13 mouse cellular contexts compared by ENCODE assay signal in the genomic region with DNA sequence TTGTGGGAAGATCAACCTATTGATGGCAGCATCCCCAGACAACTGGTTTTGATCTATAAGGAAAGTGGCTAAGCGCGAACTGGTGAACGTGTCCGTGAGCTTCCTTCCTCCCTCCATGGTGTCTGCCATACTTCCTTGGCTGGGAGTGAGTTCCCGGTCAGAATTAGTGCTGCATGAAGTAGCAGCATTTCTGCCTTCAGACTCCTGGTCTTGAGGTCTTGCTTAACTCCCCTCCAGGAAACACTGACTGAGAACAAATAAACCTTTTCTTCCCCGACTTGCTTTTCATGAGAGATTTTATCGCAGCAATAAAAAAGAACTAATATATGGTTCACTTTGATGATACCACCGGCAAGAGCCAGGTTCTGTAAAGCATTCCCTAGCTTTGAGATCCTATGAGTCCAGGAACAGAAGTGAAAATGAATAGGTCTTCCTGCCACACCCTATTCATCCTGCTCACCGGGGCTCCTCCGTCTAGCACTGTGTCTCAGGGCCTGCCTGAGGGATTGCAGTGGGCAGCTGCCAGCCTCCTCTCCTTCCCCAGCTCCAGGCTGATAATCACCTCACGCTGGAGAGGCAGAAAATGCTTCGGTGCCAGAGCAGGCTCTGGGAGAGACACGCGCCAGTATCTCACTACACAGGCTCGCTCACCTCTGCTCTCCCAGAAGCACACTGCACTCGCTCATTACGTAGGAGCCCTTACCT. TPM values are rescaled to one million over a fixed set of nuclear protein-coding genes. Genes with fewer than 3 reads are reported as not detected.
DNase-seq lines count a peak whose midpoint lies in the region; ATAC-seq and TF ChIP-seq lines count a peak whose summit lies in the region.
"Had no signal": no experiment of that assay in that cellular context is flagged by ENCODE, and none has a peak within 500 bp of the region (broad histone marks: within the 10 kb centered on the region; RNA-seq: fewer than 3 reads in every experiment).

No protein-coding gene starts in this region.

- H3K4me3 ChIP-seq in left cerebral cortex, adult 2 months, result no peak overlapping the region
- H3K4me3 ChIP-seq in midbrain, embryonic 15.5 days, result no peak overlapping the region
- H3K4me3 ChIP-seq: limb, embryonic 15.5 days; myocyte had no signal

- peak; percentile 65 for ATAC-seq in midbrain, embryonic 15.5 days (replicated peaks)
- ATAC-seq in granulocyte monocyte progenitor cell, adult 5-6 weeks (replicated peaks; ENCODE audit: poor library complexity, severe bottlenecking), result no peak
- ATAC-seq: lung, postnatal 0 days had no signal

- H3K4me2 ChIP-seq in midbrain, embryonic 15.5 days, result no peak overlapping the region
- H3K4me2 ChIP-seq: limb, embryonic 15.5 days had no signal

- no peaks in the 10 kb centered on the region for H3K27me3 ChIP-seq in midbrain, embryonic 15.5 days (replicated peaks)
- H3K27me3 ChIP-seq: limb, embryonic 15.5 days had no signal

- H3K27ac ChIP-seq in left cerebral cortex, adult 2 months, result 0 out of 2 replicates have a peak overlapping the region, but pooled peaks have one; percentile 28
- H3K27ac ChIP-seq in midbrain, embryonic 15.5 days, result 0 out of 2 replicates have a peak overlapping the region, but pooled peaks have one; percentile 47
- H3K27ac ChIP-seq: limb, embryonic 15.5 days had no signal

- intact Hi-C loops in left cerebral cortex, adult 2 months (cut with DNase I), result loop anchor here (5.0 kb wide), 1 partner anchor 190 kb away; no protein-coding TSS in a partner anchor
- intact Hi-C loops in left cerebral cortex, postnatal 25 days (cut with DNase I), result no loop called here
- intact Hi-C loops in heart, postnatal 10 days (cut with DNase I), result no loop called here

- TF ChIP-seq CTCF in left cerebral cortex, adult 2 months (IDR thresholded peaks at IDR 0.05), result no peak

- H3K36me3 ChIP-seq in midbrain, embryonic 15.5 days (replicated peaks), result no peaks in the 10 kb centered on the region

- WGBS in midbrain, embryonic 15.5 days, result 64% methylated on average over 17 of the region's 17 CpGs

- peak; percentile 12 to 14 for DNase-seq in heart, adult 18-20 months
- no peak for DNase-seq in heart, adult 11 months
- no peak for DNase-seq in left cerebral cortex, adult 2 months (ENCODE audit: extremely low spot score in 1 of 2, low spot score in 2 of 2)
- no peak for DNase-seq in left cerebral cortex, postnatal 25 days (ENCODE audit: low spot score in 2 of 2)
- peak; percentile 24 to 51 for DNase-seq in heart, postnatal 10 days
- DNase-seq in lung, postnatal 10 days, result no peak
- DNase-seq: adrenal gland, postnatal 10 days; cerebellum, adult 18-20 months had no signal

- no peak overlapping the region for H3K9ac ChIP-seq in midbrain, embryonic 15.5 days
- H3K9ac ChIP-seq: limb, embryonic 15.5 days had no signal

- H3K4me1 ChIP-seq in midbrain, embryonic 15.5 days, result peaks cover 5% of the 10 kb centered on the region; the same call in 1 of the 2 replicates
- H3K4me1 ChIP-seq: limb, embryonic 15.5 days had no signal

- no peaks in the 10 kb centered on the region for H3K9me3 ChIP-seq in midbrain, embryonic 15.5 days
- H3K9me3 ChIP-seq: limb, embryonic 15.5 days had no signal

RNA-seq across cellular contexts. Expression of a gene that starts 56.1 kb away (rescaled TPM):
- total RNA-seq in heart, adult 18-20 months (2021), result 10 to 100 TPM; 17.7 to 17.9 TPM
- total RNA-seq in left cerebral cortex, adult 2 months (2021), result 10 to 100 TPM; 20.0 to 20.9 TPM
- 10 to 100 TPM; 19.0 to 21.7 TPM for total RNA-seq in left cerebral cortex, postnatal 25 days (2021)
- total RNA-seq in heart, postnatal 10 days (2021), result 10 to 100 TPM; 16.9 to 18.9 TPM
- 24.9 and 26.2 TPM in 2 replicates for polyA plus RNA-seq in midbrain, embryonic 15.5 days (2015; fragmentation: Nextera tagmentation; extraction: Ambion mirVana)
- 23.5 and 30.1 TPM in 2 replicates for total RNA-seq in granulocyte monocyte progenitor cell, adult 5-6 weeks (2014; fragmentation: Nextera tagmentation)
- 15.3 and 20.0 TPM in 2 replicates for total RNA-seq in granulocyte monocyte progenitor cell, adult 5-6 weeks (2017)

Comparison
In these comparisons a context has a peak if more than half of its experiments do, and no peak if none do; other contexts are left out.
1. DNase-seq: peak in heart, adult 18-20 months (2 of 2) and heart, postnatal 10 days (2 of 2); none in heart, adult 11 months (single experiment), left cerebral cortex, adult 2 months (0 of 2), left cerebral cortex, postnatal 25 days (0 of 2) and lung, postnatal 10 days (single experiment).